Mouse (Mus musculus): ENCODE measurements around the gene Hist2h3c1.
A peak's percentile ranks its signal among the peaks of the same experiment; 100 is the strongest.
"Not testable (repeated sequence)": the region's sequence is repeated elsewhere in the genome, so short reads cannot be mapped to it uniquely, and the experiment has no call there.

Hist2h3c1 gene

DNA sequence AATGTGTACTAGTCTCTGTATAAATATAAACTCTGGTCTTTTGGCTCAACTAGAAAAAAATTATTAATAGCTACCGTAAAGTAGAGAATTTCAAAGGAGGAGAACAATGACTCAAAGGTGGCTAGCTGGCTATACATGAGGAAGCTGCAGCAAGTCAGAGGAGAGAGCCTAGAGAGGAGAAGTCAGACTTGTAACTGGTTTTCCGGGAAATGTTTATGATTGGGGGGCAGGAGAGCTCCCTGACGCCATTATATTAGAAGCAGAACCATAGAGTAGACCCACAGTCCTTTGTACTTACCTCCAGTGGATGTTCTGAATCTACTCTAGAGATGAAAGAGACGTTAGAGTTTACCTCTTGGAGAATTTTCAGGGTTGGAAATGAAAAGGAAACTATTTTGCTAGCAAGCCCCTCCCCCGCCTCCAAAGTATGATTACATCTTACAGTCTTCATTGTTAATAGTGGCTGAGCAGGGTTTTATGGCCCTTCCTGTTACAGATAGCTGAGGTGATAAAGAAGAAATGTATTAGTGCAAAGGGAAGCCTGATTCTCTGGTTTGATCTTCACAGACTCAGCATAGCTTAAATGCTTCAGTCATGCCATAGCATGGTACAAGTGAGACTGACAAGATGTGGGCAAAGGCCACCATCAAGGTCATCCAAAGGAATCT, 9.6 kb downstream of the Hist2h3c1 start:
- no peak for DNase-seq (ENCODE audit: low read depth, low spot score)

DNA sequence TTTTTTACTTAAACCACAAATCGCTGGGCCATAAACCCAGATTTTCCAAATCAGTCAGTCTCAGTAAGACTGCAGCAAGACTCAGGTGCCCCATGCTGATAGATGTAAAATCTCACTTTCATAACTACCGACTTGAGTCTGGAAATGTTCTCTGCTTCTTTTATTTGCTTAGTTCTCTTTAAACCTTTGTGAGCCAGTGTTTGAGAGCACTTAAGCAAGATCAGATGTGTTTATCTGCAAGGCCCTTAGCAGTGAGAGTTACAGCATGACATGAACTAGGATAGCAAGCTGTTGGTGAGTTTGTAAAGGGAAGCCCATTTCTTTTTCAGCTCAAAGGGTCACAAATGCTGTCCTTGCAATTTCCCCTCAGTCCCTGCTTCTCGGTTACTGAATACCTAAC, 10.7 kb downstream of the Hist2h3c1 start:
- no peak for DNase-seq (ENCODE audit: low read depth, low spot score)

DNA sequence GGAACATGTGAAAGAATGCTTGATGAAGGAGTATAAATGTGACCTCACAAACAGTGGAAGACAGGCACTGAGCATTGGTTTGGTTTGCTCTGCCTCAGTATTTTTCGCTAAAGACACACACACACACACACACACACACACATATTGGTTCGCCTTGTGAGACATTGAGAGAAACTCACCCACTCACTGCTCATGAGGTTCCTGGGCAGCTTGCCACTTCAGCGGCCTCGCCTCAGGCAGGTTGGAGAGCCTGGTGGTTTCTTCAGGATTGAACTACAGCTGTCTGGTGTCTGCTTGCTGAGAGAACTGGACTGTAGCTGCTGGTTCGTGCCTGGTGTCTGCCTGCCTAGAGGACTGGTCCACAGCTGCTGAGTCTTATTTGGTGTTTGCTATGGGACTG, 13.7 kb downstream of the Hist2h3c1 start:
- no peak for DNase-seq (ENCODE audit: low read depth, low spot score)

DNA sequence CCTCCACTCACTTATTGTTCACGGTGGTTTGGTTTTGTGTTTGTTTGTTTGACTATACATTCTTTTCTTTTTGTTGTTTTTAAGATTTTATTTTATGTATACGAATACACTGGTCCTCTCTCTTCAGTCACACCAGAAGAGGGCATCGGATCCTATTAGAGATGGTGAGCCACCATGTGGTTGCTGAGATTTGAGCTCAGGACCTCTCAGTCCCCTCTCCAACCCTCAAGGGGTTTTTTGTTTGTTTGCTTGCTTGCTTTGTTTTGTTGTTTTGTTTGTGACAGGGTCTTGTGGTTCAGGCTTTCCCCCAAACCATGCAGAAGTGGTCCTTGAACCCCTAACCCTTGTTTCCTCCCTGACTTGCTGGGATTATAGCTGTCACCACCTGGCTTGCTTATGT, 15.1 kb downstream of the Hist2h3c1 start:
- no peak for DNase-seq (ENCODE audit: low read depth, low spot score)

DNA sequence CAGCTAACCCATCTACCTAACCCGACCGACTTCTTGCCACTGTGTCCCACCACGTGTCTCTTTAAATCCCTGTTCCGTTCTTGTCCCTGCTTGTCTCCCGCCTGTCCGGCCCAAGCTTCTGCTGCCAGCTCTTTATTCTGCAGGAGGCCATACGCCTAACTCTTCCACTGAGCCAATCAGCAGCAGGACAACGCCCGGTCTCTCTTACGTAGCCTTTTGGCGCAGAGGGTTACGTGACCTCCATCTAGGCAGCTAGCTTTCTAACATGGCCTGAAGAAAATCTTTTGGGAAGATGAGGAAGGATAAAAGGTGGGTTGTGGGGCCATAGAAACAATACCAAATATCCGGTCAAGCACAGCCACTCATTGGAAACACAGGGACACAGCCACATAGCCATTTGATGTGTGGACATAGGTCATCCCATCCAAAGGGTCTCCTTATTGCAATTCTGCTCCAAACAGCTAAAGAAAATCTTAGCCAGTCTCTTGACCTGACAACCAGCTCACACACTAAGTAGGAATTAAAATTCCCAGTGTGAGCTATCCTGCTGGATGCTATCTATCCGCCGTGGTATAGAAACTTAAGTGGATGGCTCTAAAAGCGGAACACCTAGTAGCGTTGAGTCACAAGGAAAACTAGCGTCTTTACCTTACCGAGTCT, 15.9 kb downstream of the Hist2h3c1 start:
- DNase-seq (ENCODE audit: low read depth, low spot score), result peak; percentile 91

DNA sequence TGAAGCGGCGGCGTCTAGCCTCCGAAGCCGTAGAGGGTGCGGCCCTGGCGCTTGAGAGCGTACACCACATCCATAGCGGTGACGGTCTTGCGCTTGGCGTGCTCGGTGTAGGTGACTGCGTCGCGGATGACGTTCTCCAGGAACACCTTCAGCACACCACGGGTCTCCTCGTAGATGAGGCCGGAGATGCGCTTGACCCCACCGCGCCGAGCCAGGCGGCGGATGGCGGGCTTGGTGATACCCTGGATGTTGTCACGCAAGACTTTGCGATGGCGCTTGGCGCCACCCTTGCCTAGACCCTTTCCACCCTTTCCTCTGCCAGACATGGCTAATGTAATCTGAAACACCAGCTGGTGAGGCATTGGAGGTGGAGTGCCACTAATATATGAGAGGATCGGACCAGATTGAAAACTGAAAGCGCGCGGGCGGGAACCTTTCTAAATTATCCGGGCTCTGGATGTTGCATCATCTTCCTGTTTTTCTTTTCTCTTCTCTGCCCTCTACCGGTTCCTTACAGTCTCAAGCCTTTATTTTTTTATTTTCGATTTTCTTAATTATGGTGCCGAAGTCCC, 16.6 kb downstream of the Hist2h3c1 start, which contains the start of gene Hist2h4:
Hist2h4 (minus strand) TSS at position 333 of the 572 bp plus-strand sequence.
- peak; percentile 94 for DNase-seq (ENCODE audit: low read depth, low spot score)

DNA sequence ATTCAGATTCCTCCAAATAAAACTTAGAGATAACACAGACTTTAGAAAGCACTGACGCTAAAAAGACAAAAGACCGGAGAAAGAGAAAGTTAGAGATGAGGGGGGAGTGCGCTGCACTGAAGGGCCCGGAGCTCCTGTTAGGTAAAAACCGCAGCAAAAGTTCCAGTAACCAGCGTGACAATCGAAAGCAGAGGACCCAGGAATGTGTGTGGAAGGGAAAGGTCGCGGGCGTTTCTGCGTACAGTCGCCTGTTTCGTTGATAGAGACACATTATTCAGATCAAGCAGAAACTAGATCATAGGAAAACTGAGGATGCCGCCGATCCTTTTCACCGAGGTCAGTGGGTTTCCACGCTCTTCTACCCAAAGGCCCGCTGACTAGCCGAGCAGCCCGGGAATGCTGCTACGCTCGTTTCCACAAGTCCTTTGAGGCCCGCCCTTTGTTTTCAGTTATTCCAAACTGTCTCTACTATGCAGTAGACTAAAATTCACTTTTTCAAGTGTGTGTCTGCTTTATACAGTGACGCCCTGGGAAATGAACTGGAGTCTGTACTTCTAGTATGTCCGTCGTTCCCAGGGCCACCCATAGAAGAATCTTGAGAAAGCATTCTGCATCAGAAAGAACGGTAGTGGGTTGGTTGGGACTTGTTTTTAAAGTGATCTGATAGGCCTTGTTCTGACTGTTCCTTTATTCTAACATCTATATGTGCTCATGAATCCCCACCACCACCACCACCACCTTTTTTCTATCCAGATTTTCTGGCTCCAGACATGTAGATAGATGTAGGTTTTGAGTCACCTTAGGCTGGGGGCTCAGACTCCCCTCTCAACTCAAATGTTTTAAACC, 17.3 kb downstream of the Hist2h3c1 start:
- peak; percentile 69 for DNase-seq (ENCODE audit: low read depth, low spot score)

DNA sequence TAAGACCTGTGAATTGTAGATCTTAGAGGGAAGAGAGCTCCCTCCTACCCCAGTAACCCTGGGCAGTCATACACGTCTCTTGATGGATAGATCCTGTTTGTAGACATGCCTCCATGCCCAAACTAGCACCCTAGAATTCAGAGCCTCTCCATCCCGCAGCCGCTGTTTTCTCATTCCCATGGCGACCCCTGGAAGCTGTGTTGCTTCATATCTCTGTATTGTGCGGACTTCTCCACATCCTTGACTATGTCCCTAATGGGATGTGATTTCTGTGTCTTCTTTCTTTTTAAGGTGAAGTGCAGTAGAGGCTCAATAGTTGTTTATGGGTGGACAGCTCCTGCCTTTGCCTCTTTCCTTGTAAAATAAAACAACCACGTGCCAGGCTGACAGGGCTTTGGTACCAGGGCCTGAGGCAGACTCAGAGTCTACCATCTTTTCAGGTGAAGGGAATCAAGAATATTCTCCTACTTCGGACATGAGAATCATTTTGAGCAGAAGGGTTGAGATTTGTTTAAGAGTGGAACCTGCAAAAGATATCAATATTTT, 18.0 kb downstream of the Hist2h3c1 start:
- no peak for DNase-seq (ENCODE audit: low read depth, low spot score)

DNA sequence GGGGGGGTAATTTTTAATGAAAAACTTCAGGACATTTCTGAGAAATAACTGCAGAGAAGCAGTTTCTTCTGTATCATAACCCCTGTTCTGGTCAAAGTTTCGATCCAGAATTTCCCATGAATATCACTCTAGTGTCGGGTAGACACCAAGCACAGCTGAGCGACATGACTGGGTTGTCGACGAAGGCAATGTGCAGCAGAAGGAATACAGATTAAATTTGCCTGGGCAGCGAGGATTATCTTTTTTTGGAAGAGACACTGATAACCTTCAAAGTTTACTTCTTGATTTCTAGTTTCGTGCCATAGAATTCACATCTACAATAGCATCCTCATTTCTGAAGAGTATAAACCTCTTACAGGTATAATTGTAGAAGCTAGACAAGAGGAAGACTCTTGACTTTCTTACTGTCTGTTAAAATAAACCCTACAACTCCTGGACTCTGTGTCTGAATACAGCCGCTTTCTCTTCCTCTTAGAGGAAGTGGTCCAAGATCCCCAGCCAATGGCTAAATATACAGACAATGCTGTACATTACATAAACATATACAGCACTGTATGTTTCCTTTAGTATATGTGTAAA, 19.7 kb downstream of the Hist2h3c1 start:
- DNase-seq (ENCODE audit: low read depth, low spot score), result no peak

DNA sequence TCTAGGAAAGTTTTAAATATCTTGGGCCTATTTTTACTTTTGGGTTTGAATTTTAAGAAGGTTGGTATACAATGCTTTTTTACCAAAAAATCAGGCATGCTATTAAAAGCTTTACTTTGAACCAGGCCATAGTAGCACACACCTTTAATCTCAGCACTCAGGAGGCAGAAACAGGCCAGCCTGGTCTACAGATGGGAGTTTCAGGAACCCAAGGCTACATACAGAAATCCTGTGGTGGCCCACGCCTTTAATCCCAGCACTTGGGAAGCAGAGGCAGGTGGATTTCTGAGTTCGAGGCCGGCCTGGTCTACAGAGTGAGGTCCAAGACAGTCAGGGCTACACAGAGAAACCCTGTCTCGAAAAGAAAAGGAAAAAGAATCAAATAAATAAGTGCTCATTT, 21.1 kb downstream of the Hist2h3c1 start:
- no peak for DNase-seq (ENCODE audit: low read depth, low spot score)

DNA sequence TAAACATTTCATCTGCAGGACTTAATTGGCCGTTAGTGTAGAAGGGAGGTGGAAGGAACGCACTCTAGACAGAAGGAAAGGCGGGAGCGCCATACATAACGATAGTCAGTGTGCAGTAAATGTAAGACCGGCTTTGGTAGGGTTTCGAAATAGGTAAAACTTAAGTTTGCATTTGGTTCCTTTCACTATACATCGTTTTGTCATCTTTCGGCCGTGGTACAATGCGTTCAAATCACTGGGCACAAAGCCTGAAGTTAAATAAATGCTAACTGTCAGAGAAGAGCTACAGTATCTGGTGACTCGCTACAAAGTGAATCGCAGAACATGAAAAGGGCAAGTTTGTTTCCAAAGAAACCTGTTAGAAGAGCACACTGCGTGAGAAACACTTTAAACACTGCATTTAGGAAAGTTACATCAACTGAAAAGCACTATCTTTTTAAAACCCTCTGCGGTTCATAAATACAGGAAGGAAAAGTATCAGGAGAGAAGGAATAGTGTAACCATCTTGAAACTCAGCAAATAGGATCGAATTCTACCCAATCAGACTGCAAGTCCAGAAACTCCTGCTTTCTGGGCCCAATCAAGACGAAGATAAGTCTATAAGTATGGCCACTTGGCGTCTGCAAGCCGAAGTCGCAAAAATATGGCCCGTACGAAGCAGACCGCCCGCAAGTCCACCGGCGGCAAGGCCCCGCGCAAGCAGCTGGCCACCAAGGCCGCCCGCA, 21.7 kb downstream of the Hist2h3c1 start, which contains the start of gene Hist2h3b:
Hist2h3b (plus strand) TSS at position 604 of the 725 bp plus-strand sequence.
- peak; percentile 87 for DNase-seq (ENCODE audit: low read depth, low spot score)

DNA sequence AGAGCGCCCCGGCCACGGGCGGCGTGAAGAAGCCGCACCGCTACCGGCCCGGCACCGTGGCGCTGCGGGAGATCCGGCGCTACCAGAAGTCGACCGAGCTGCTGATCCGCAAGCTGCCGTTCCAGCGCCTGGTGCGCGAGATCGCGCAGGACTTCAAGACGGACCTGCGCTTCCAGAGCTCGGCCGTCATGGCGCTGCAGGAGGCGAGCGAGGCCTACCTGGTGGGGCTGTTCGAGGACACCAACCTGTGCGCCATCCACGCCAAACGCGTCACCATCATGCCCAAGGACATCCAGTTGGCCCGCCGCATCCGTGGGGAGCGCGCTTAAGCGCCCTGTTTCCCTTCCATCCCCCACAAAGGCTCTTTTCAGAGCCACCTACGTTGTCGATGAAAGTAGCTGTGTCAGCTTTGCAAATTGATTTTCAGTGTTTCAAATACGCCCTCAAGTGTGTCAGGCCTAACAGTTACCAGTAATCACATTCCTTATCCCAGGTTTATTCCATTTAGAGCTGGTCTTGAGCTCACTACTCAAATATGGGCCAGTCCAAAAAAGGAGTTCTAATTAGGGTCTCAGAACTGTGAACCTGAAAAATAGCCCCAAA, 22.4 kb downstream of the Hist2h3c1 start:
- DNase-seq (ENCODE audit: low read depth, low spot score), result not testable (repeated sequence)

DNA sequence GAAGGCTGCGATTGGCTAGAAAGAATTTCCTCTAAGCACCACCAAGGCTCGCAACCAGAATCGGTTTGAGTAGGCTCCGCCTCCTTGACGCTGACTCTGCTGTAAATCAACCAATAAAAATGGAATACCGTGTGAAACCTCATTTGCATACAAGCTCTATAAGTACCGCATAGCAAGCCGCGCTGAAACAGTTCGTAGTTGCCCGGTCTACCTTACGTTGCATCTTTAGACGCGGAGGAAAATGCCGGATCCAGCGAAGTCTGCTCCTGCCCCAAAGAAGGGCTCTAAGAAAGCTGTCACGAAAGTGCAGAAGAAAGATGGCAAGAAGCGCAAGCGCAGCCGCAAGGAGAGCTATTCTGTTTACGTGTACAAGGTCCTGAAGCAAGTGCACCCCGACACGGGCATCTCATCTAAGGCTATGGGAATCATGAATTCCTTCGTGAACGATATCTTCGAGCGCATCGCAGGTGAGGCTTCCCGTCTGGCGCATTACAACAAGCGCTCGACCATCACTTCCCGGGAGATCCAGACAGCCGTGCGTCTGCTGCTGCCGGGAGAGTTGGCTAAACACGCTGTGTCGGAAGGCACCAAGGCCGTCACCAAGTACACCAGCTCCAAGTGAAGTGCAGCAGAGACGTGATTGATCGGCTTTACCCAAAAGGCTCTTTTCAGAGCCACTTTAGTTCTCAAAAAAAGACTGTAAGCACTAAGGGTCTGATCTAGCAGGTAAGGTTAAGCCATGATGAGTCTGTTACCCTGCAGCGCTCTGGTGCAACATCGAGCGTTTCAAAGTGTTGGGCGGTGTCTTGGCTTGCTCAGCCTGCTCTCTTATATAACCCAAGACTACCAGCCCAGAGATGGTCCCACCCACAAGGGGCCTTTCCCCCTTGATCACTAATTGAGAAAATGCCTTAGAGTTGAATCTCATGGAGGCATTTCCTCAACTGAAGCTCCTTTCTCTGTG, 23.3 kb downstream of the Hist2h3c1 start, which contains the start of gene Hist2h2bb:
Hist2h2bb (plus strand) TSS at position 242 of the 964 bp plus-strand sequence.
- DNase-seq (ENCODE audit: low read depth, low spot score), result peak; percentile 98

DNA sequence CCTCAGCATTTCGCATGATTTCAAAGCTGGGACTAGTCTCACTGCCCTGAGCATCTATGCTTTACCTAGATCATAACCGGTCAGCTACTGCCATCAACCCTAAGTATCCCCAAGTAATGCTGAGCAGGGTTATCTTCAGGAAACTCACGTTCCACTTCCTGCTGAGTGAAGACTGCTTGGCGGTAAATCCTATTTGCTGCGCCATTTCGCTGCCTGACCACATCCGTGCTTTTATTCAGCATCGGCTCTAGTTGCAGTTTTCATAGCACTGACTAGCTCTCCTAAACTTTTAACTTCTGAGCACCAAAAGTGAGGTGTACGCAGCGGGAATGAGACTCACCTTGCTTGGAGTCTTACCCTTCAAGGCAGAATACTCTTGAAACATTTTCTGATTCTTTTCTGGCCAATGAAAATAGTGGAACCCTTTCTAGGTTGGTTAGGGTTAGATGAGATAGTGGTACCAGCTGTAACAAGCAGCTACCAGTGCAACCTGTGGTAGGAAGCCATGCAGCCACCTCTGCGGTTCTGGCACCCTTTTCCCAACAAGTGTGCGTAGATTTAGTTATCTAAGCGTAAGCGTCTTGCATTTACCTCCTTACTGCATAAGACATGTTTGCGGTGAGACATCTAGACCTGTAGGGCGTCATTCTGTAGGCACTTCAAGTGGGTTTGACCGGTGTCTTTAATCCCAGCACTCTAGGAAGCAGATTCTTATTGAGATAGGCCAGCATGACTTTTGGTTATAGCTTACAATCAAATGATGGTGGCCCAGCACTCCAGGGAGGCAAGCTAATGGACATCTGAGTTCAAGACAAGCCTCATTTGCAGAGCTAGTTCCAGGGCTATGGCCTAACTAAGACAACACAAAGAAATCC, 27.3 kb downstream of the Hist2h3c1 start:
- DNase-seq (ENCODE audit: low read depth, low spot score), result peak; percentile 68

DNA sequence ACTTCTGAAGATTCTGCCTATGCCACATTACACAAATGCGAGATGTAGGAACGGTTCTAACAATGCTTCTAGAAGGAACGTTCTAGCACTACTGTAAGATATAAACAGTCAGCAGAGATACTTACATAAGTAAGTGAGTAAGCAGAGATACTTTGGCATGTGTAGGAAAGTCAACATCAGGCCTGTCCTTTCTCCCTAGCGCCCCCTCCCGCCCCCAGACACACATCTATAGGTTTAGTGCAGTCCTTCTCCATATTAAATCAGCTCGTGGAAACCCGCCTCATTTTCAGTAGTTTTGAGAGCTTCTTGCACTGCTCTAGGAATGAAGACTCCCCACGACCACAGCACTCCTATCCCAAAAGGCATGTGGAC, 30.9 kb downstream of the Hist2h3c1 start:
- DNase-seq (ENCODE audit: low read depth, low spot score), result peak; percentile 79

DNA sequence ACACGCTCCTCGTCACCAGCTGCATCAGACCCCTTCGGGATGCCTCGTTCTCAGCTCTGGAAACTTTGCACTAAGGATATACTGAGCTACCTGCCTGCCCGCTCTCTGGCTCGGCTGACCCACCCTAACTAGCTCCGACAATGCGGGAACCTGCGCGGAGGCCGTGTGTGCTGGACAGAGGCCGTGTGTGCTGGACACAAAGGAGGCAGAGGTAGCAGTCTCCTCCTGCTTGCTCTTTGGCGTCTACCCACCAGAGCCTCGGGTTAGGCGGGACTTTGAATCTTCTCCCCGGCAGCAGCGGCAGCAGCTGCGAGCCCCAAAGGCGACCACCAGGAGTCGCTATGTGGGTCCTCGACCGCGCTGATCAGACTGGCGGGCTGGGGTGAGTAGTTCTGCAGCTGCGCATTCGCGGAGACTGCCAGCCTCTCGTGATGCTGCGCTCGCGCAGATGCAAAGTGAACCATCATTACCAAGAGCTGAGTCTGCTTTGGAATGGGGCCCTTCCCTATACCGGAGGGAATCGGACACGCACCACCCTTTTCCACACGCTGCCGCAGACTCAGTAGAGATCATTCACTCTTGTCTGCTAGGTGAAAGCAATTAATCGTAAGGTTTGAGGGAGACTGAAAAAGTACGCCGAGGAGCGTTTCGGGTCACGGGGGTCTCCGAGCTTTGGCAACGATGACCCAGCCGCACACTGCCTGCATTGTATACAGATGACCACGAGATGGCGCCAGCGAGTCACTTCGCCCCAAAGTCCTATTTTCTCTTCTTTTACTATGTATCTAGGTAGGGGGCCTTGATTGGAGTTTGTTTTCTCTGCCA, 31.5 kb downstream of the Hist2h3c1 start:
- peak; percentile 98 for DNase-seq (ENCODE audit: low read depth, low spot score)

DNA sequence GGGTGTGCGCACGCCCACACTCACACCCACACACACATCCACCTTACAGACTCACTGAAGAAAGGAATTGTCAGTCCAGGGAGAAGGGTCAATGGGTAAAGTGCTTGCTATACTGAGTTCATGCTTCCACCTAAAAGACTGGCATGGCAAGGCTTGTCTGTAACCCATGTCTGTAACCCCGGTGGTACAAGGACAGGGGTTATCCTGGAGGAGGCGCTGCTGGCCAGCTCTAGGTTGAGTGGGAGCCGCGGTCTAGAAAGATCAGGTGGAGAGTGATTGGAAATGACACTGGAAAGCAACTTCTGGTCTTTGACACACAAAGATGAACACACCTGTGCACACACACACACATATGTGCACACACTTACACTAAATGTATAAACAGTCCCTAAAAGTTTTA, 34.2 kb downstream of the Hist2h3c1 start:
- peak; percentile 58 for DNase-seq (ENCODE audit: low read depth, low spot score)

Data from ZHBTc4 (cell line).